Mouse (Mus musculus) liver, embryonic 13.5 days (tissue): Measurements from ENCODE around the gene Esrrg. TPM values are rescaled to one million over a fixed set of nuclear protein-coding genes. Genes with fewer than 3 reads are reported as not detected.

Experiments
- ATAC-seq: fragments of 200-750 bp; cut with Nextera tagmentation; 2 replicates; pipeline ENCODE4 v1.8.0; 2017; ENCODE audit warnings: low read depth, mild to moderate bottlenecking, moderate number of reproducible peaks, moderate library complexity
- DNase-seq: peaks from one replicate; pipeline ENCODE4 v3.0.0; 2022
- H3K27ac ChIP-seq: fragments of 300-500 bp; sonication (generic); 2 replicates; pipeline ENCODE4 v1.5.1; 2015; ENCODE audit warnings: moderate library complexity, mild to moderate bottlenecking, inconsistent platforms
- H3K27me3 ChIP-seq: fragments of 300-500 bp; sonication (generic); 2 replicates; pipeline ENCODE4 v1.6.1; 2015; ENCODE audit warnings: mild to moderate bottlenecking, inconsistent platforms
- H3K36me3 ChIP-seq: fragments of 300-500 bp; sonication (generic); 2 replicates; pipeline ENCODE4 v1.6.1; 2015; ENCODE audit warnings: mild to moderate bottlenecking, inconsistent platforms
- H3K4me1 ChIP-seq: fragments of 300-500 bp; sonication (generic); replicated peaks from 2 replicates; pipeline ENCODE4 v1.6.1; 2015; ENCODE audit warnings: inconsistent platforms
- H3K4me2 ChIP-seq: fragments of 300-500 bp; sonication (generic); 2 replicates; pipeline ENCODE4 v1.6.1; 2015; ENCODE audit warnings: inconsistent platforms, mild to moderate bottlenecking, moderate library complexity
- H3K4me3 ChIP-seq: fragments of 300-500 bp; sonication (generic); replicated peaks from 2 replicates; pipeline ENCODE4 v1.5.1; 2015; ENCODE audit warnings: mild to moderate bottlenecking, inconsistent platforms
- H3K9ac ChIP-seq: fragments of 300-500 bp; sonication (generic); 2 replicates; pipeline ENCODE4 v1.6.1; 2015; ENCODE audit warnings: mild to moderate bottlenecking, inconsistent platforms
- H3K9me3 ChIP-seq: fragments of 300-500 bp; sonication (generic); replicated peaks from 2 replicates; pipeline ENCODE4 v1.6.1; 2016; ENCODE audit warnings: inconsistent platforms
- WGBS: fragments of 180-500 bp; shearing (Covaris S2); methylation state at CpG from one replicate; pipeline ENCODE4 v1.1.7; 2015; ENCODE audit not compliant: insufficient replicate concordance; 5-methylcytosine and 5-hydroxymethylcytosine counted together
- polyA plus RNA-seq: library from polyadenylated mRNA; unstranded; fragments of >200 nt; fragmentation: Nextera tagmentation; extraction: Ambion mirVana; gene quantifications from 2 replicates; pipeline ENCODE4 v1.2.1, GENCODE M21; 2015

Esrrg gene
- polyA plus RNA-seq, 1 experiment from 2014 or later: 0.06 TPM

DNA sequence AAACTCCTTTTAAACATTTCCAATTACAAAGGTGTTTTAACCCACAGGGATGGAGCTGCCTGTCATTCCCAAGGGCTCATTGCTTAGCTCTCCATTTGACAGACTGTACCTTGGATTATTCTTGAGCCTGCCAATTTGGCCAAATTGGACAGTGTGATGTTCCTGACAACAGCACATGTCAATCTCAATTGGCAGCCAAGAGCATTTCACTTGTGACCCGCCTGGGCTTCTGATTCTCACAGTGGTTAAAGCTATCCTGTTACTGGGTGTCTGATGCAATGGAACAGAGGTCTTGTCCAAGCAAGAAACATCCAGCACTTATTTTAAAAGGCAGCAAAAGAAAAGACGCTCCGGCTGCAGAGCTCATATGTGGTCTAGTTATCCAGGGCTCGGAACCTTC, 310.3 kb downstream of the Esrrg start:
- Histone ChIP-seq H3K4me3 (no peak overlapping the region), H3K4me1 (no peaks in the 10 kb centered on the region), H3K4me2 (no peak overlapping the region), H3K36me3 (no peaks in the 10 kb centered on the region), H3K9ac (no peak overlapping the region), H3K27me3 (no peaks in the 10 kb centered on the region), H3K9me3 (no peaks in the 10 kb centered on the region), H3K27ac (no peak overlapping the region)
- ATAC-seq (no peak), DNase-seq (no peak)
- 84% methylated on average over 4 of the region's 4 CpGs for WGBS

DNA sequence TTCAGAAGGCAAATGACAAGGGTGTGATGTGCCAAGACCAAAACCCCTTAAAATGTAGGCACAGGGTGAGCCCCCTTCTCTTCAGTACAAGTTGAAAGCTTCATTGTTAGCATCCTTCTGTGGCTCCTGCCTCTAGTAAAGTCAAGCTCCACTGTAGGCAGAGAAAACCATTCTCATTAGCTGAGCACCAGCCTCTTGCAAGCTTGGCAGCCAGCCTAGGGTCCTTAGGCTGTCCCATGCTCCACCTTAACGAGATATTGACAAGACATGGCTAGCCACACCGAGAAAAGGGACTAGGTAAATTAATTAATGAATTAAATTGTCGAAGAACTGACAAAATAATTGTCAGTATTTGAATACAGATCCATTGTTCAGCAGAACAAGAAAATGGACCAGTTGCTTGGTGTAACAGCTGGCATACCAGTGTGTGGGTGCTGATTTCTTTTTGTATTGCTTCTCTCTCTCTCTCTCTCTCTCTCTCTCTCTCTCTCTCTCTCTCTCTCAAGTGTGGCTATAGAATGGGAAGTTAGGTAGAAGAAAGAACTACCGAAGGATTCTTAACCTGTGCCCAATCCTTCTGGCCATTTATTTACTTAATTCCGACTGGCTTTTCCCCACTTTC, 311.7 kb downstream of the Esrrg start:
- Histone ChIP-seq H3K27ac (no peak overlapping the region), H3K4me1 (no peaks in the 10 kb centered on the region), H3K4me2 (no peak overlapping the region), H3K4me3 (no peak overlapping the region), H3K9me3 (no peaks in the 10 kb centered on the region), H3K9ac (no peak overlapping the region), H3K27me3 (no peaks in the 10 kb centered on the region), H3K36me3 (no peaks in the 10 kb centered on the region)
- 46% methylated on average over 5 of the region's 5 CpGs for WGBS
- DNase-seq (no peak), ATAC-seq (no peak)

- WGBS: 51% methylated on average over 3 of the region's 3 CpGs
- ATAC-seq (no peak), DNase-seq (no peak)
- Histone ChIP-seq H3K9me3 (no peaks in the 10 kb centered on the region), H3K4me2 (no peak overlapping the region), H3K4me1 (no peaks in the 10 kb centered on the region), H3K36me3 (no peaks in the 10 kb centered on the region), H3K4me3 (no peak overlapping the region), H3K27ac (no peak overlapping the region), H3K9ac (no peak overlapping the region), H3K27me3 (no peaks in the 10 kb centered on the region)
These were observed 322.6 kb downstream of the Esrrg start for GRCm38 (mm10) chr1:187931146-187931545.

- H3K9ac ChIP-seq: no peak overlapping the region
- WGBS: 67% methylated on average over 7 of the region's 7 CpGs
- H3K27me3 ChIP-seq: no peaks in the 10 kb centered on the region
- H3K4me1 ChIP-seq: no peaks in the 10 kb centered on the region
- H3K9me3 ChIP-seq: no peaks in the 10 kb centered on the region
- no peak overlapping the region for H3K27ac ChIP-seq
- no peak overlapping the region for H3K4me2 ChIP-seq
- DNase-seq (no peak), ATAC-seq (no peak)
- H3K36me3 ChIP-seq: no peaks in the 10 kb centered on the region
- H3K4me3 ChIP-seq: no peak overlapping the region
These were observed 330.1 kb downstream of the Esrrg start for GRCm38 (mm10) chr1:187938652-187939051.

DNA sequence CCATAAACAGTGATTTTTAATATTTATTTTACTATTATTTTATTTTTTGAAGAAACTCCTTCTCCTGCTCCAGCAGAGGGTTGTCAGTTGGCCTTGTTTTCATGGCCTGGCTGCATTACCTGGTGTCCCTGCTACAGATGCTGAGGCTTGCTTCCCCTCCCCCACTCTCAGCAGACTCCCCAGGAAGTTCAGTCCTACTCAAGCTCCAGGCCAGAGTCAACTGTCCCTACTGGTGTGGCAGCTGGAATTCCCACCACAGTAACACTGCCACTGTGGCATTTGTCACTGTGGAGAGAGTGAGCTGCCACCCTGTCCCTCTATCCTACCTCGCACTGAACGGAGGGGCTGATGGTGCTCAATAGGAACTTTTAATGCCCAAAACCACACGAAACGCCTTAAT, 330.5 kb downstream of the Esrrg start:
- H3K27me3 ChIP-seq: no peaks in the 10 kb centered on the region
- DNase-seq (no peak), ATAC-seq (no peak)
- no peak overlapping the region for H3K4me2 ChIP-seq
- no peak overlapping the region for H3K4me3 ChIP-seq
- WGBS: 47% methylated on average over 4 of the region's 4 CpGs
- no peaks in the 10 kb centered on the region for H3K4me1 ChIP-seq
- no peaks in the 10 kb centered on the region for H3K9me3 ChIP-seq
- no peaks in the 10 kb centered on the region for H3K36me3 ChIP-seq
- no peak overlapping the region for H3K9ac ChIP-seq
- H3K27ac ChIP-seq: no peak overlapping the region

- Histone ChIP-seq H3K4me3 (no peak overlapping the region), H3K4me1 (no peaks in the 10 kb centered on the region), H3K27ac (no peak overlapping the region), H3K36me3 (no peaks in the 10 kb centered on the region), H3K9ac (no peak overlapping the region), H3K27me3 (no peaks in the 10 kb centered on the region), H3K4me2 (no peak overlapping the region), H3K9me3 (no peaks in the 10 kb centered on the region)
- 58% methylated on average over 3 of the region's 3 CpGs for WGBS
- ATAC-seq (no peak), DNase-seq (no peak)
These were observed 342.9 kb downstream of the Esrrg start for GRCm38 (mm10) chr1:187951506-187951905.

DNA sequence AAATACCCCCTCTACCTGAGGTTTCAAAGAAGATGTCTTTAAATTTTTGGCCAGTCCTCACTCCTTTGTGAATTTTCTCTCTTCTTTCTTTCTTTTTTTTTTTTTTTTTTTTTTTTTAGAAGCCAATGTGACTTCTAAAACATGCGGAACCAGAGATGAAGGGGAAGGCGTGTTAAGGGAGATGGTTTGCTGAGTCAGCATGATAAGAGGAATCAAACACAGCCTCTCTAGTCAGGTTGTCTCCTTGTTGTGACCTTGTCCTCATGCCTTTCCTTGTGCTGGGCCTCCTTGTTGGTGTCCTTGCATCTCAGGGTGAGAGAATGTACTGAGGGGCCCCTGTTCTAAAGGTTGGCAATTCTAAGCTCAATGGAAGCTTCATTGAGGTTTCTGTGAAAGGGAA, 348.1 kb downstream of the Esrrg start:
- H3K36me3 ChIP-seq: no peaks in the 10 kb centered on the region
- H3K27ac ChIP-seq: no peak overlapping the region
- WGBS: 73% methylated on average over 2 of the region's 2 CpGs
- H3K4me1 ChIP-seq: no peaks in the 10 kb centered on the region
- ATAC-seq (no peak), DNase-seq (no peak)
- H3K9ac ChIP-seq: no peak overlapping the region
- no peaks in the 10 kb centered on the region for H3K27me3 ChIP-seq
- no peak overlapping the region for H3K4me3 ChIP-seq
- no peaks in the 10 kb centered on the region for H3K9me3 ChIP-seq
- H3K4me2 ChIP-seq: no peak overlapping the region

DNA sequence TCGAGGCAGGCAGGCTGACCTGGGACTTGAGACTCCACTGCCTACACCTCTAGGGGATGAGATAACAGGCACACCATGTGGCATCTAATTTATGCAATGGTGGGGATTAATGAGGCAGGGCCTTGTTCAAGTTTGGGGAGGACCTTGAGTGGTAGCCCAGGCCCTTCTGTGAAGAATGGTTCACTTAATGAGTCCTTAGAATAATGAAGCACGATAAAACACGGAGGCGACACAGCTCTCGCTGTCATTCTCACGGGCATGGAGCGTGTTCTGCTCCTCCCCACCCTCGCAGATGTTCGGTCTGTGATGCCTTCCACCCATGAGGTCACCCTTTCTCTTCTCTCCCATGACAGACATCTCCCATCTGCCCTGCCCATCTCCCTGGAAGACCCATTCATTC, 350.6 kb downstream of the Esrrg start:
- no peak for ATAC-seq
- Histone ChIP-seq H3K27ac (no peak overlapping the region), H3K9me3 (no peaks in the 10 kb centered on the region), H3K4me3 (no peak overlapping the region), H3K4me2 (no peak overlapping the region), H3K4me1 (no peaks in the 10 kb centered on the region), H3K9ac (no peak overlapping the region), H3K27me3 (no peaks in the 10 kb centered on the region), H3K36me3 (no peaks in the 10 kb centered on the region)
- 63% methylated on average over 9 of the region's 9 CpGs for WGBS
- no peak for DNase-seq

DNA sequence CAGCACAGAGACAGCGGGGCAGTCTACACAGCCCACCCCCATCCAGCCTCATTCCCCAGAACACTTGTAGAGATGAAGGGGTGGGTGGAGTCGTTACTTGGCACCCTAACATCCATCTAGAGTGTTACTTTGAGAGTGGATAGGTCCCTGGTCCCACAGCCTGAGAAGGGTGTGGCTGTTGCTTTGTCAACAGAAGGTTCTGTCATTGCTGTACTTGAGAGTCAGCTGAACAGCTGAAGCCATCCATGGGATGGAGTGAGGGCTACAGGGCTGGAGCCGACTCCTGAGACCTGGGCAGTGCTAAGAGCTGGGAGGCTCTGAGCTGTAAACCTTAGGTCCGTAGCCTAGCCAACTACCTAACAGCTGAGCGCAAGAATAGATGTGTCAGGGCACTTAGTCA, 352.9 kb downstream of the Esrrg start:
- Histone ChIP-seq H3K9me3 (no peaks in the 10 kb centered on the region), H3K9ac (no peak overlapping the region), H3K4me3 (no peak overlapping the region), H3K27ac (no peak overlapping the region), H3K4me2 (no peak overlapping the region), H3K36me3 (no peaks in the 10 kb centered on the region), H3K4me1 (no peaks in the 10 kb centered on the region), H3K27me3 (no peaks in the 10 kb centered on the region)
- ATAC-seq: no peak
- WGBS: 65% methylated on average over 5 of the region's 5 CpGs
- no peak for DNase-seq

GRCm38 (mm10) chr1:187964829-187965760, 356.5 kb downstream of the Esrrg start:
- Histone ChIP-seq H3K4me2 (no peak overlapping the region), H3K9me3 (no peaks in the 10 kb centered on the region), H3K27ac (no peak overlapping the region), H3K36me3 (no peaks in the 10 kb centered on the region), H3K9ac (no peak overlapping the region), H3K27me3 (no peaks in the 10 kb centered on the region), H3K4me1 (no peaks in the 10 kb centered on the region), H3K4me3 (no peak overlapping the region)
- DNase-seq: no peak
- ATAC-seq: no peak
- WGBS: 50% methylated on average over 18 of the region's 18 CpGs

GRCm38 (mm10) chr1:187965921-187966320, 357.3 kb downstream of the Esrrg start:
- Histone ChIP-seq H3K36me3 (no peaks in the 10 kb centered on the region), H3K4me3 (no peak overlapping the region), H3K4me1 (no peaks in the 10 kb centered on the region), H3K27ac (no peak overlapping the region), H3K4me2 (no peak overlapping the region), H3K9me3 (no peaks in the 10 kb centered on the region), H3K9ac (no peak overlapping the region), H3K27me3 (no peaks in the 10 kb centered on the region)
- ATAC-seq (no peak), DNase-seq (no peak)
- WGBS: 54% methylated on average over 6 of the region's 6 CpGs

DNA sequence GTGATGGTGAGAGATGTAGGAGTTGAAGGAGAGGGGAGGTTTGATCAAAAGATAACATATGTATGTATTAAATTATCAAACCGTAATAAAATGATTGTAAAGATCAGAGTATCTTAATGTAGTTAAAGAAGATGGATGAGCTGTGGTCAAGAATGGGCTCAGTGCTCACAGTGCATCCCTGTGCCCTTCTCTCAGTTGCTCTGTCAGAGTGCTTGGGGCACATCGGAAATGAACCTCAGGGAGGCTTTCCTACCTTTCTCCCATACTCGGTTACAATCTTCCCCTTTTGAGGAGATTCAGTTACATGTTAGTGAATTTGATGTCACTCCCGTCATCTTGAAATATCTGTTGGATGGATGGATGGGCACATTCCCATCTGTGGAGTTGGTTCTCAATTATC, 359.8 kb downstream of the Esrrg start:
- 64% methylated on average over 4 of the region's 4 CpGs for WGBS
- Histone ChIP-seq H3K36me3 (no peaks in the 10 kb centered on the region), H3K9me3 (no peaks in the 10 kb centered on the region), H3K27ac (no peak overlapping the region), H3K4me3 (no peak overlapping the region), H3K9ac (no peak overlapping the region), H3K4me2 (no peak overlapping the region), H3K4me1 (no peaks in the 10 kb centered on the region), H3K27me3 (no peaks in the 10 kb centered on the region)
- no peak for DNase-seq
- ATAC-seq: no peak
